Mouse (Mus musculus): ENCODE data around the gene Vamp3. TPM values are rescaled to one million over a fixed set of nuclear protein-coding genes. Genes with fewer than 3 reads are reported as not detected.

Vamp3 gene
- 55.8 and 55.9 TPM in 2 replicates for polyA plus RNA-seq (2012; rRNA removed)

- TF ChIP-seq POLR2A (IDR thresholded peaks at IDR 0.05; ENCODE audit: borderline replicate concordance, extremely low read depth, insufficient read depth, insufficient read length, poor library complexity, severe bottlenecking) (peak; percentile 45; the same call in 1 of the 2 replicates), CTCF (IDR thresholded peaks at IDR 0.05; ENCODE audit: borderline replicate concordance, extremely low read depth, insufficient read depth, insufficient read length) (no peak)
- peak; percentile 100 for DNase-seq (ENCODE audit: low read depth)
Measured at GRCm38 (mm10) chr4:151057347-151058321, at the start of gene Vamp3. Gene Vamp3 (minus strand): TSS chr4:151057963.

GRCm38 (mm10) chr4:151106468-151106867 lies 48.7 kb upstream of the Vamp3 start:
- TF ChIP-seq CTCF (IDR thresholded peaks at IDR 0.05; ENCODE audit: borderline replicate concordance, extremely low read depth, insufficient read depth, insufficient read length) (no peak), POLR2A (IDR thresholded peaks at IDR 0.05; ENCODE audit: borderline replicate concordance, extremely low read depth, insufficient read depth, insufficient read length, poor library complexity, severe bottlenecking) (no peak)
- DNase-seq (ENCODE audit: low read depth): peak; percentile 74

- DNase-seq (ENCODE audit: low read depth): peak; percentile 25
- TF ChIP-seq POLR2A (IDR thresholded peaks at IDR 0.05; ENCODE audit: borderline replicate concordance, extremely low read depth, insufficient read depth, insufficient read length, poor library complexity, severe bottlenecking) (no peak), CTCF (IDR thresholded peaks at IDR 0.05; ENCODE audit: borderline replicate concordance, extremely low read depth, insufficient read depth, insufficient read length) (no peak)
Measured at GRCm38 (mm10) chr4:151105886-151106285, 48.1 kb upstream of the Vamp3 start.

- TF ChIP-seq CTCF (IDR thresholded peaks at IDR 0.05; ENCODE audit: borderline replicate concordance, extremely low read depth, insufficient read depth, insufficient read length): no peak
- no peak for TF ChIP-seq POLR2A (IDR thresholded peaks at IDR 0.05; ENCODE audit: borderline replicate concordance, extremely low read depth, insufficient read depth, insufficient read length, poor library complexity, severe bottlenecking)
- DNase-seq (ENCODE audit: low read depth): no peak
Measured at GRCm38 (mm10) chr4:151104147-151104546, 46.4 kb upstream of the Vamp3 start.

GRCm38 (mm10) chr4:151103646-151104045 lies 45.9 kb upstream of the Vamp3 start:
- TF ChIP-seq POLR2A (IDR thresholded peaks at IDR 0.05; ENCODE audit: borderline replicate concordance, extremely low read depth, insufficient read depth, insufficient read length, poor library complexity, severe bottlenecking): no peak
- TF ChIP-seq CTCF (IDR thresholded peaks at IDR 0.05; ENCODE audit: borderline replicate concordance, extremely low read depth, insufficient read depth, insufficient read length): no peak
- peak; percentile 82 for DNase-seq (ENCODE audit: low read depth)

- DNase-seq (ENCODE audit: low read depth): no peak
- TF ChIP-seq POLR2A (IDR thresholded peaks at IDR 0.05; ENCODE audit: borderline replicate concordance, extremely low read depth, insufficient read depth, insufficient read length, poor library complexity, severe bottlenecking) (no peak), CTCF (IDR thresholded peaks at IDR 0.05; ENCODE audit: borderline replicate concordance, extremely low read depth, insufficient read depth, insufficient read length) (no peak)
Measured at GRCm38 (mm10) chr4:151097104-151097438, 39.3 kb upstream of the Vamp3 start.

- TF ChIP-seq POLR2A (IDR thresholded peaks at IDR 0.05; ENCODE audit: borderline replicate concordance, extremely low read depth, insufficient read depth, insufficient read length, poor library complexity, severe bottlenecking) (no peak), CTCF (IDR thresholded peaks at IDR 0.05; ENCODE audit: borderline replicate concordance, extremely low read depth, insufficient read depth, insufficient read length) (no peak)
- no peak for DNase-seq (ENCODE audit: low read depth)
Measured at GRCm38 (mm10) chr4:151096334-151097103, 38.8 kb upstream of the Vamp3 start.

GRCm38 (mm10) chr4:151095207-151095606 lies 37.4 kb upstream of the Vamp3 start:
- peak; percentile 57 for DNase-seq (ENCODE audit: low read depth)
- TF ChIP-seq POLR2A (IDR thresholded peaks at IDR 0.05; ENCODE audit: borderline replicate concordance, extremely low read depth, insufficient read depth, insufficient read length, poor library complexity, severe bottlenecking) (no peak), CTCF (IDR thresholded peaks at IDR 0.05; ENCODE audit: borderline replicate concordance, extremely low read depth, insufficient read depth, insufficient read length) (peak; percentile 66; the same call in 1 of the 2 replicates)

- TF ChIP-seq POLR2A (IDR thresholded peaks at IDR 0.05; ENCODE audit: borderline replicate concordance, extremely low read depth, insufficient read depth, insufficient read length, poor library complexity, severe bottlenecking): no peak
- no peak for TF ChIP-seq CTCF (IDR thresholded peaks at IDR 0.05; ENCODE audit: borderline replicate concordance, extremely low read depth, insufficient read depth, insufficient read length)
- no peak for DNase-seq (ENCODE audit: low read depth)
Measured at GRCm38 (mm10) chr4:151089270-151089669, 31.5 kb upstream of the Vamp3 start, which contains the start of gene Gm13090. Gene Gm13090 (plus strand): TSS chr4:151089570.

GRCm38 (mm10) chr4:151088819-151089218 lies 31.1 kb upstream of the Vamp3 start:
- DNase-seq (ENCODE audit: low read depth): peak; percentile 20
- TF ChIP-seq CTCF (IDR thresholded peaks at IDR 0.05; ENCODE audit: borderline replicate concordance, extremely low read depth, insufficient read depth, insufficient read length) (no peak), POLR2A (IDR thresholded peaks at IDR 0.05; ENCODE audit: borderline replicate concordance, extremely low read depth, insufficient read depth, insufficient read length, poor library complexity, severe bottlenecking) (no peak)

- DNase-seq (ENCODE audit: low read depth): no peak
Measured at GRCm38 (mm10) chr4:151087358-151087757, 29.6 kb upstream of the Vamp3 start.

More at GRCm38 (mm10) chr4:151087358-151087757, 29.6 kb upstream of the Vamp3 start:
- TF ChIP-seq POLR2A (IDR thresholded peaks at IDR 0.05; ENCODE audit: borderline replicate concordance, extremely low read depth, insufficient read depth, insufficient read length, poor library complexity, severe bottlenecking): no peak
- peak; percentile 30; the same call in 1 of the 2 replicates for TF ChIP-seq CTCF (IDR thresholded peaks at IDR 0.05; ENCODE audit: borderline replicate concordance, extremely low read depth, insufficient read depth, insufficient read length)

All from brain, embryonic 14.5 days (tissue).